Mouse (Mus musculus) erythroblast, embryonic 14.5 days (primary cell): ENCODE measurements around the gene Cmpk2.

Source experiments
- GATA1 ChIP-seq: IDR thresholded peaks from 2 replicates; pipeline ENCODE4 v1.6.1; 2012; ENCODE audit warnings: low read length, inconsistent platforms, mixed read lengths
- TAL1 ChIP-seq: IDR thresholded peaks from 3 replicates; pipeline ENCODE4 v1.6.1; 2012; ENCODE audit warnings: low read length, inconsistent platforms, mixed read lengths

DNA sequence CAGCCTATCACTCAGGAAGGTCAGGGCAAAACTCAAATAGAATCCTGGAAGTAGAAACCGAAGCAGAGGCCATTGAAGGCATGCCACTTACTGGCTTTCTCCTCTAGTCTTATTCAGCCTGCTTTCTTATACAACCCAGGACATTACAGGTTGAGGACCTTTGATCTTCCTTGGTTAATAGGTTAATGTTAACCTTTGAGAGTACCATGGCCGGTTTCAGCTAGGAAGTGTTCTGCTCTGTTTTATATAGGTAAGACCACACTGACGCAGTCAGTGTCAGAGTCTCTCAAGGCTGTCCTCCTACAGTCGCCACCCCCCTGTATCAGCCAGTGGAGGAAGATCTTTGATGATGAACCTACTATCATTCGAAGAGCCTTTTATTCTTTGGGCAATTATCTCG is 4.7 kb downstream of the Cmpk2 start:
- TF ChIP-seq GATA1 (no peak), TAL1 (no peak)
